Comparison of ENCODE assay signal across 26 mouse cellular contexts in genomic region chr16:85541676-85542273, GRCm38 (mm10). TPM values are rescaled to one million over a fixed set of nuclear protein-coding genes. Genes with fewer than 3 reads are reported as not detected.
A peak's percentile ranks its signal among the peaks of the same experiment; 100 is the strongest.
DNase-seq lines count a peak whose midpoint lies in the region; ATAC-seq lines count a peak whose summit lies in the region.
"Had no signal": no experiment of that assay in that cellular context is flagged by ENCODE, and none has a peak within 500 bp of the region (broad histone marks: within the 10 kb centered on the region; RNA-seq: fewer than 3 reads in every experiment).

No protein-coding gene starts in this region.

- no peak overlapping the region for H3K27ac ChIP-seq in kidney, embryonic 14.5 days (ENCODE audit: low read depth, low read length)
- H3K27ac ChIP-seq: embryonic facial prominence, embryonic 15.5 days; hindbrain, embryonic 12.5 days; left cerebral cortex, adult 2 months; liver, embryonic 14.5 days; midbrain, embryonic 10.5 days; neural tube, embryonic 13.5 days had no signal

- H3K27me3 ChIP-seq in kidney, embryonic 14.5 days (ENCODE audit: control insufficient read depth, insufficient read depth, low read length): no peaks in the 10 kb centered on the region
- H3K27me3 ChIP-seq: CH12.LX; embryonic facial prominence, embryonic 15.5 days; hindbrain, embryonic 12.5 days; neural tube, embryonic 13.5 days had no signal

- no peak overlapping the region for H3K9ac ChIP-seq in kidney, embryonic 14.5 days (ENCODE audit: low read depth, low read length)
- H3K9ac ChIP-seq: embryonic facial prominence, embryonic 15.5 days; hindbrain, embryonic 12.5 days; liver, embryonic 14.5 days; neural tube, embryonic 13.5 days had no signal

- no peaks in the 10 kb centered on the region for H3K36me3 ChIP-seq in kidney, embryonic 14.5 days (ENCODE audit: control insufficient read depth, insufficient read depth, low read length)
- H3K36me3 ChIP-seq: embryonic facial prominence, embryonic 15.5 days; G1E; hindbrain, embryonic 12.5 days; midbrain, embryonic 10.5 days; neural tube, embryonic 13.5 days had no signal

- intact Hi-C loops in heart, postnatal 36 days (cut with DNase I): loop anchor here (10.0 kb wide), 4 partner anchors 263 to 737 kb away; partner anchors contain the start of genes Adamts1 and App

- no peak overlapping the region for H3K4me3 ChIP-seq in kidney, embryonic 14.5 days (ENCODE audit: low read length)
- H3K4me3 ChIP-seq: embryonic facial prominence, embryonic 15.5 days; hindbrain, embryonic 12.5 days; left cerebral cortex, adult 2 months; midbrain, embryonic 10.5 days; myocyte; neural tube, embryonic 13.5 days had no signal

- 59% methylated on average over 4 of the region's 4 CpGs for WGBS in kidney, embryonic 14.5 days

- no peak overlapping the region for H3K4me2 ChIP-seq in kidney, embryonic 14.5 days (replicated peaks; ENCODE audit: low read depth, low read length)
- H3K4me2 ChIP-seq: embryonic facial prominence, embryonic 15.5 days; hindbrain, embryonic 12.5 days; neural tube, embryonic 13.5 days had no signal

- DNase-seq in heart, adult 9 months (ENCODE audit: low spot score in 2 of 2): peak; percentile 47 to 72
- no peak for DNase-seq in heart, postnatal 36 days
- DNase-seq in kidney, adult 9 months: peak; percentile 48
- peak; percentile 66 for DNase-seq in lung, postnatal 25 days (ENCODE audit: low spot score)
- no peak for DNase-seq in lung, postnatal 14 days
- DNase-seq in layer of hippocampus, postnatal 14 days (ENCODE audit: low spot score in 2 of 2): no peak
- DNase-seq: adrenal gland, postnatal 36 days; B cell, adult 2 months; cerebellum, adult 11 months; cerebellum, adult 9-11 months; kidney, adult 18-20 months; layer of hippocampus, adult 9-11 months had no signal

- no peak for ATAC-seq in kidney, embryonic 14.5 days (ENCODE audit: low FRiP score, low TSS enrichment)
- ATAC-seq: forebrain, embryonic 14.5 days; midbrain, embryonic 16.5 days; Patski had no signal

- no peaks in the 10 kb centered on the region for H3K9me3 ChIP-seq in kidney, embryonic 14.5 days (ENCODE audit: control insufficient read depth, low read length)
- H3K9me3 ChIP-seq: embryonic facial prominence, embryonic 15.5 days; hindbrain, embryonic 12.5 days; midbrain, embryonic 10.5 days; neural tube, embryonic 13.5 days had no signal

- no peaks in the 10 kb centered on the region for H3K4me1 ChIP-seq in kidney, embryonic 14.5 days (ENCODE audit: control insufficient read depth, insufficient read depth, low read length)
- H3K4me1 ChIP-seq: embryonic facial prominence, embryonic 15.5 days; hindbrain, embryonic 12.5 days; midbrain, embryonic 10.5 days; neural tube, embryonic 13.5 days had no signal

RNA-seq across cellular contexts. Expression of gene Cyyr1, which starts 11.4 kb away (rescaled TPM):
- total RNA-seq in heart, postnatal 36 days (2021): 10 to 100 TPM; 34.3 to 41.3 TPM
- polyA plus RNA-seq in kidney, embryonic 14.5 days (2014; fragmentation: Nextera tagmentation; extraction: Ambion mirVana): 6.7 and 6.8 TPM in 2 replicates
- total RNA-seq in layer of hippocampus, postnatal 14 days (2021): 1 to 10 TPM; 4.5 to 5.1 TPM
- total RNA-seq: CH12.LX; granulocyte monocyte progenitor cell, adult 5-6 weeks had no signal
- polyA plus RNA-seq: G1E, Patski had no signal

Comparison
In these comparisons a context has a peak if more than half of its experiments do, and no peak if none do; other contexts are left out.
1. DNase-seq: peak in heart, adult 9 months (2 of 2), kidney, adult 9 months (single experiment) and lung, postnatal 25 days (single experiment); none in heart, postnatal 36 days (0 of 2), lung, postnatal 14 days (single experiment) and layer of hippocampus, postnatal 14 days (0 of 2).
2. RNA of gene Cyyr1, which starts 11.4 kb away (total RNA-seq): 34.3 to 41.3 TPM in heart, postnatal 36 days; 4.5 to 5.1 TPM in layer of hippocampus, postnatal 14 days; every median in the first group is over 4 times any median in the second.